Mouse (Mus musculus): Measurements from ENCODE around the gene Hist1h1a.
"Not testable (repeated sequence)": the region's sequence is repeated elsewhere in the genome, so short reads cannot be mapped to it uniquely, and the experiment has no call there.

The Hist1h1a gene

GRCm38 (mm10) chr13:23743963-23744362 lies 19.5 kb upstream of the Hist1h1a start:
- in situ Hi-C loops (cut with MboI, MseI), result no loop called here

GRCm38 (mm10) chr13:23744421-23745380 lies 18.8 kb upstream of the Hist1h1a start:
- in situ Hi-C loops (cut with MboI, MseI), result no loop called here

- in situ Hi-C loops (cut with MboI, MseI), result no loop called here
Measured at GRCm38 (mm10) chr13:23745381-23746161, 17.9 kb upstream of the Hist1h1a start, which contains the start of gene Hist1h3c. TSS of gene Hist1h3c (minus strand) at chr13:23745602.

GRCm38 (mm10) chr13:23746201-23747080 lies 17.0 kb upstream of the Hist1h1a start, which contains the start of gene Hist1h2bb:
TSS of gene Hist1h2bb (plus strand) at chr13:23746734.
- in situ Hi-C loops (cut with MboI, MseI), result not testable (repeated sequence)

- in situ Hi-C loops (cut with MboI, MseI), result no loop called here
Measured at GRCm38 (mm10) chr13:23747081-23747891, 16.2 kb upstream of the Hist1h1a start.

- in situ Hi-C loops (cut with MboI, MseI), result no loop called here
Measured at GRCm38 (mm10) chr13:23747892-23748288, 15.6 kb upstream of the Hist1h1a start.

GRCm38 (mm10) chr13:23749563-23750121 lies 13.8 kb upstream of the Hist1h1a start:
- in situ Hi-C loops (cut with MboI, MseI), result loop anchor here (10.0 kb wide), 1 partner anchor 875 kb away; no protein-coding TSS in a partner anchor

- in situ Hi-C loops (cut with MboI, MseI), result loop anchor here (10.0 kb wide), 1 partner anchor 874 kb away; no protein-coding TSS in a partner anchor
Measured at GRCm38 (mm10) chr13:23750839-23751477, 12.5 kb upstream of the Hist1h1a start, which contains the start of gene Hist1h2ab. TSS of gene Hist1h2ab (plus strand) at chr13:23751126.

GRCm38 (mm10) chr13:23751478-23751956 lies 11.9 kb upstream of the Hist1h1a start:
- in situ Hi-C loops (cut with MboI, MseI), result loop anchor here (10.0 kb wide), 1 partner anchor 873 kb away; no protein-coding TSS in a partner anchor

GRCm38 (mm10) chr13:23752067-23752741 lies 11.3 kb upstream of the Hist1h1a start, which contains the start of gene Hist1h3b:
TSS of gene Hist1h3b (plus strand) at chr13:23752267.
- in situ Hi-C loops (cut with MboI, MseI), result loop anchor here (10.0 kb wide), 1 partner anchor 873 kb away; no protein-coding TSS in a partner anchor

GRCm38 (mm10) chr13:23752742-23753172 lies 10.7 kb upstream of the Hist1h1a start:
- in situ Hi-C loops (cut with MboI, MseI), result loop anchor here (10.0 kb wide), 1 partner anchor 872 kb away; no protein-coding TSS in a partner anchor

- in situ Hi-C loops (cut with MboI, MseI), result loop anchor here (10.0 kb wide), 1 partner anchor 871 kb away; no protein-coding TSS in a partner anchor
Measured at GRCm38 (mm10) chr13:23753314-23754078, 10.0 kb upstream of the Hist1h1a start.

- in situ Hi-C loops (cut with MboI, MseI), result loop anchor here (10.0 kb wide), 1 partner anchor 870 kb away; no protein-coding TSS in a partner anchor
Measured at GRCm38 (mm10) chr13:23755000-23755399, 8.5 kb upstream of the Hist1h1a start.

- in situ Hi-C loops (cut with MboI, MseI), result loop anchor here (10.0 kb wide), 1 partner anchor 868 kb away; no protein-coding TSS in a partner anchor
Measured at GRCm38 (mm10) chr13:23756790-23757189, 6.7 kb upstream of the Hist1h1a start, which contains the start of gene Hist1h4b. TSS of gene Hist1h4b (plus strand) at chr13:23757013.

- in situ Hi-C loops (cut with MboI, MseI), result loop anchor here (10.0 kb wide), 1 partner anchor 868 kb away; no protein-coding TSS in a partner anchor
Measured at GRCm38 (mm10) chr13:23757211-23757773, 6.2 kb upstream of the Hist1h1a start.

- in situ Hi-C loops (cut with MboI, MseI), result loop anchor here (10.0 kb wide), 1 partner anchor 867 kb away; no protein-coding TSS in a partner anchor
Measured at GRCm38 (mm10) chr13:23757921-23758320, 5.5 kb upstream of the Hist1h1a start.

All from T-helper 2 cell (primary cell).